In the genomic region with DNA sequence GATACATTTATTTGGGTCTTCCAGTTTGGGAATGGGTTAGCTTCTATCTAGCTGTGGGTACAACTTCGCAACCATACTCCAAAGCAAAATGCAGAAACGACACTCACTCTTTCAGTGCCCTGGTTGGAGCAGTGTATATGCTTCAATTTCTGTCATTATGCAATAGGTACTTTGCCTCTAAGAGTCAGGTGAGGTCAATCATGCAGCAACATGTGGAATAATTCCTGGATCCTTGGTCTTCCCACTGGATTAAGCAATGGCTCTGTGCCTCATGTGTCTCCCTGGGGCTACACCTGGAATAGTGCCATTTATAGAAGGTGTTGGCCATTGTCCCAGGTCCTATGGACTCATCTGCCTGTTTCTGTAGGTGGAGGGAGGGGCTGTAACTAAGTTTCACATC, we compare ENCODE assay signal across 25 mouse cellular contexts.
"Had no signal": no experiment of that assay in that cellular context is flagged by ENCODE, and none has a peak within 500 bp of the region (broad histone marks: within the 10 kb centered on the region; RNA-seq: fewer than 3 reads in every experiment).

No protein-coding gene starts in this region.

- H3K4me1 ChIP-seq: heart, embryonic 13.5 days; heart, embryonic 15.5 days; hindbrain, embryonic 10.5 days; hindbrain, embryonic 12.5 days; limb, embryonic 10.5 days; limb, embryonic 12.5 days; liver, embryonic 13.5 days; liver, embryonic 15.5 days had no signal

- H3K4me3 ChIP-seq: heart, embryonic 13.5 days; heart, embryonic 15.5 days; hindbrain, embryonic 10.5 days; hindbrain, embryonic 12.5 days; layer of hippocampus, adult 2 months; left cerebral cortex, adult 2 months; limb, embryonic 10.5 days; limb, embryonic 12.5 days; liver, embryonic 13.5 days; liver, embryonic 15.5 days had no signal

- DNase-seq: gastrocnemius, postnatal 14 days; gastrocnemius, postnatal 36 days; heart, adult 18-20 months; heart, postnatal 14 days; heart, postnatal 4 days; kidney, adult 18-20 months; kidney, adult 8-10 months; kidney, postnatal 10 days; kidney, postnatal 25 days; kidney, postnatal 4 days; liver, embryonic 13.5 days had no signal

- ATAC-seq: hindbrain, embryonic 16.5 days; inflammation-experienced regulatory T-cells, adult 6 months; intestine, embryonic 16.5 days had no signal

- H3K36me3 ChIP-seq: heart, embryonic 13.5 days; heart, embryonic 15.5 days; hindbrain, embryonic 10.5 days; hindbrain, embryonic 12.5 days; limb, embryonic 10.5 days; limb, embryonic 12.5 days; liver, embryonic 13.5 days; liver, embryonic 15.5 days had no signal

- H3K27ac ChIP-seq: heart, embryonic 13.5 days; heart, embryonic 15.5 days; hindbrain, embryonic 10.5 days; hindbrain, embryonic 12.5 days; hindbrain, embryonic 14.5 days; layer of hippocampus, adult 2 months; left cerebral cortex, adult 2 months; limb, embryonic 10.5 days; limb, embryonic 12.5 days; liver, embryonic 13.5 days; liver, embryonic 15.5 days had no signal

- H3K4me2 ChIP-seq: heart, embryonic 11.5 days; heart, embryonic 13.5 days; heart, embryonic 15.5 days; hindbrain, embryonic 12.5 days; hindbrain, embryonic 14.5 days; limb, embryonic 12.5 days; liver, embryonic 13.5 days; liver, embryonic 15.5 days had no signal

- H3K9me3 ChIP-seq: heart, embryonic 13.5 days; heart, embryonic 15.5 days; hindbrain, embryonic 10.5 days; hindbrain, embryonic 12.5 days; limb, embryonic 10.5 days; limb, embryonic 12.5 days; liver, embryonic 13.5 days; liver, embryonic 15.5 days had no signal

- H3K27me3 ChIP-seq: heart, embryonic 13.5 days; heart, embryonic 15.5 days; hindbrain, embryonic 12.5 days; limb, embryonic 12.5 days; liver, embryonic 13.5 days; liver, embryonic 15.5 days had no signal

- H3K9ac ChIP-seq: heart, embryonic 13.5 days; heart, embryonic 15.5 days; hindbrain, embryonic 12.5 days; hindbrain, embryonic 14.5 days; limb, embryonic 12.5 days; liver, embryonic 13.5 days; liver, embryonic 15.5 days had no signal
